ENCODE assay signal across 8 mouse cellular contexts in the genomic region with DNA sequence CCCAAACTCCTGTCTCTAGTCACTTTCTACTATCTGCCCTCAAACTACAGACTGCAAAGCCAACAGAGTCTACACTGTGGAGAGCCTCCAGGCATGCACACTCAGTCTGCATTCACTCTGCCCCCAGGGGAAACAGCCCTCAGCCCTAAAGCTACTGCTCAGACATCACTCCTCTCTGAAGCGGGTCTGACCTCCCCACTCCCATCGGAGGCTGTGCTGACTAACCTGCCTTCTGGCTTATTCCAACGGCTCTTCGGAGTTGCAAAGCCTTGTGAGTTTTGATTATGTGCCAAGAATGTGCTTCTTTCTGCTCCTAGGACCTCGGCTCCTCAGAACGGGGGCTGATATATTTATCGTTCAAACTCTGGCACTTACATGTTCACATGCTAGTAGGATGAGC.
DNase-seq lines count a peak whose midpoint lies in the region; ATAC-seq and TF ChIP-seq lines count a peak whose summit lies in the region.
"Had no signal": no experiment of that assay in that cellular context is flagged by ENCODE, and none has a peak within 500 bp of the region (broad histone marks: within the 10 kb centered on the region; RNA-seq: fewer than 3 reads in every experiment).

No protein-coding gene starts in this region.

- no peak overlapping the region for H3K9ac ChIP-seq in kidney, postnatal 0 days (ENCODE audit: low read depth, low read length)
- no peak overlapping the region for H3K9ac ChIP-seq in neural tube, embryonic 15.5 days (replicated peaks)
- H3K9ac ChIP-seq in liver, embryonic 15.5 days, result no peak overlapping the region
- H3K9ac ChIP-seq: intestine, embryonic 15.5 days had no signal

- DNase-seq in kidney, postnatal 0 days (ENCODE audit: low spot score), result peak; percentile 57
- no peak for DNase-seq in kidney, postnatal 25 days
- DNase-seq in neural tube, embryonic 10.5 days (ENCODE audit: extremely low spot score, low spot score), result no peak
- DNase-seq in heart, adult 8-10 months (ENCODE audit: low spot score), result peak; percentile 17

- H3K27me3 ChIP-seq in kidney, postnatal 0 days (ENCODE audit: insufficient read depth, low read length), result no peaks in the 10 kb centered on the region
- no peaks in the 10 kb centered on the region for H3K27me3 ChIP-seq in neural tube, embryonic 15.5 days (replicated peaks)
- no peaks in the 10 kb centered on the region for H3K27me3 ChIP-seq in liver, embryonic 15.5 days
- H3K27me3 ChIP-seq: intestine, embryonic 15.5 days had no signal

- no peaks in the 10 kb centered on the region for H3K36me3 ChIP-seq in kidney, postnatal 0 days (ENCODE audit: insufficient read depth, low read length)
- H3K36me3 ChIP-seq in neural tube, embryonic 15.5 days, result no peaks in the 10 kb centered on the region
- no peaks in the 10 kb centered on the region; the same call in 1 of the 2 replicates for H3K36me3 ChIP-seq in liver, embryonic 15.5 days (replicated peaks)
- H3K36me3 ChIP-seq: intestine, embryonic 15.5 days had no signal

- 47% methylated on average over 7 of the region's 7 CpGs for WGBS in kidney, postnatal 0 days
- WGBS in neural tube, embryonic 15.5 days, result 58% methylated on average over 7 of the region's 7 CpGs
- 73% methylated on average over 7 of the region's 7 CpGs for WGBS in liver, embryonic 15.5 days (ENCODE audit: insufficient replicate concordance)

- H3K4me3 ChIP-seq in kidney, postnatal 0 days (replicated peaks; ENCODE audit: low read depth, low read length), result no peak overlapping the region
- H3K4me3 ChIP-seq in neural tube, embryonic 15.5 days (replicated peaks), result no peak overlapping the region
- no peak overlapping the region for H3K4me3 ChIP-seq in liver, embryonic 15.5 days (replicated peaks)
- H3K4me3 ChIP-seq: intestine, embryonic 15.5 days had no signal

- no peak for ATAC-seq in kidney, postnatal 0 days (replicated peaks; ENCODE audit: low FRiP score, low read depth)
- ATAC-seq in neural tube, embryonic 15.5 days (ENCODE audit: low FRiP score), result 0 out of 2 replicates have a peak, but pooled peaks have one; percentile 37
- ATAC-seq in liver, embryonic 15.5 days (ENCODE audit: insufficient read depth), result no peak
- ATAC-seq in megakaryocyte, adult 5-6 weeks (ENCODE audit: poor library complexity, severe bottlenecking), result no peak
- ATAC-seq: intestine, embryonic 15.5 days had no signal

- no peak for TF ChIP-seq CTCF in kidney, postnatal 0 days (IDR thresholded peaks at IDR 0.05; ENCODE audit: low read depth)

- 0 out of 2 replicates have a peak, but pooled peaks cover 8% of the 10 kb centered on the region for H3K4me1 ChIP-seq in kidney, postnatal 0 days (replicated peaks; ENCODE audit: insufficient read depth, low read length)
- H3K4me1 ChIP-seq in neural tube, embryonic 15.5 days, result peaks cover 9% of the 10 kb centered on the region
- peaks cover 80% of the 10 kb centered on the region for H3K4me1 ChIP-seq in liver, embryonic 15.5 days (replicated peaks)

- no peak overlapping the region; the same call in 1 of the 2 replicates for H3K4me2 ChIP-seq in kidney, postnatal 0 days (ENCODE audit: low read length)
- H3K4me2 ChIP-seq in neural tube, embryonic 15.5 days, result no peak overlapping the region
- no peak overlapping the region for H3K4me2 ChIP-seq in liver, embryonic 15.5 days
- H3K4me2 ChIP-seq: intestine, embryonic 15.5 days had no signal

- no peaks in the 10 kb centered on the region for H3K9me3 ChIP-seq in kidney, postnatal 0 days (replicated peaks; ENCODE audit: low read length)
- H3K9me3 ChIP-seq in neural tube, embryonic 15.5 days (replicated peaks), result no peaks in the 10 kb centered on the region
- no peaks in the 10 kb centered on the region for H3K9me3 ChIP-seq in liver, embryonic 15.5 days (replicated peaks)
- H3K9me3 ChIP-seq: intestine, embryonic 15.5 days had no signal

- no peak overlapping the region for H3K27ac ChIP-seq in kidney, postnatal 0 days
- H3K27ac ChIP-seq in neural tube, embryonic 15.5 days (replicated peaks), result no peak overlapping the region
- peak overlapping the region; percentile 51; the same call in 1 of the 2 replicates for H3K27ac ChIP-seq in liver, embryonic 15.5 days (replicated peaks)
- H3K27ac ChIP-seq: intestine, embryonic 15.5 days had no signal

Comparison
In these comparisons a context has a peak if more than half of its experiments do, and no peak if none do; other contexts are left out.
1. DNase-seq: peak in kidney, postnatal 0 days (single experiment) and heart, adult 8-10 months (single experiment); none in kidney, postnatal 25 days (0 of 2) and neural tube, embryonic 10.5 days (single experiment).